Mouse (Mus musculus) ES-Bruce4 (cell line): ENCODE results near the gene Casp8ap2.

Experiments
- CTCF ChIP-seq: IDR thresholded peaks from one replicate; pipeline ENCODE4 v1.8.1; 2011; ENCODE audit warnings: low read depth, low read length
- EP300 ChIP-seq: IDR thresholded peaks from 2 replicates; pipeline ENCODE4 v1.6.1; 2011; ENCODE audit warnings: low read depth, low read length; ENCODE audit not compliant: insufficient read depth
- POLR2A ChIP-seq: IDR thresholded peaks from one replicate; pipeline ENCODE4 v1.8.1; 2011; ENCODE audit warnings: low read length; ENCODE audit not compliant: insufficient read depth

- TF ChIP-seq CTCF (no peak), POLR2A (no peak), EP300 (no peak)
Observed at GRCm38 (mm10) chr4:32674025-32674424, 58.8 kb downstream of the Casp8ap2 start.
